Mouse (Mus musculus) forebrain, embryonic 11.5 days (tissue): Measurements from ENCODE around the gene Pknox1. TPM values are rescaled to one million over a fixed set of nuclear protein-coding genes. Genes with fewer than 3 reads are reported as not detected.
"Not testable (repeated sequence)": the region's sequence is repeated elsewhere in the genome, so short reads cannot be mapped to it uniquely, and the experiment has no call there.

ENCODE experiments used
- ATAC-seq: fragments of 200-750 bp; cut with Nextera tagmentation; replicated peaks from 2 replicates; pipeline ENCODE4 v1.8.0; 2017; ENCODE audit warnings: moderate TSS enrichment; ENCODE audit not compliant: low FRiP score
- DNase-seq: peaks from one replicate; pipeline ENCODE4 v3.0.0-alpha.2; 2017; ENCODE audit warnings: low spot score
- H3K27ac ChIP-seq: fragments of 300-500 bp; sonication (generic); 2 replicates; pipeline ENCODE4 v1.5.1; 2014; ENCODE audit warnings: low read depth, low read length
- H3K27me3 ChIP-seq: fragments of 300-500 bp; sonication (generic); 2 replicates; pipeline ENCODE4 v1.6.1; 2014; ENCODE audit warnings: mild to moderate bottlenecking, low read length, mixed read lengths; ENCODE audit not compliant: control insufficient read depth, insufficient read depth
- H3K36me3 ChIP-seq: fragments of 300-500 bp; sonication (generic); 2 replicates; pipeline ENCODE4 v1.6.1; 2014; ENCODE audit warnings: mild to moderate bottlenecking, low read length, moderate library complexity, mixed read lengths; ENCODE audit not compliant: control insufficient read depth, insufficient read depth
- H3K4me1 ChIP-seq: fragments of 300-500 bp; sonication (generic); replicated peaks from 2 replicates; pipeline ENCODE4 v1.6.1; 2014; ENCODE audit warnings: low read length, mixed read lengths; ENCODE audit not compliant: control insufficient read depth, insufficient read depth
- H3K4me2 ChIP-seq: fragments of 300-500 bp; sonication (generic); 2 replicates; pipeline ENCODE4 v1.6.1; 2014; ENCODE audit warnings: low read depth, mild to moderate bottlenecking, low read length, moderate library complexity, mixed read lengths; ENCODE audit not compliant: severe bottlenecking
- H3K4me3 ChIP-seq: fragments of 300-500 bp; sonication (generic); 2 replicates; pipeline ENCODE4 v1.5.1; 2014; ENCODE audit warnings: low read depth, low read length
- H3K9ac ChIP-seq: fragments of 300-500 bp; sonication (generic); 2 replicates; pipeline ENCODE4 v1.6.1; 2014; ENCODE audit warnings: low read length
- H3K9me3 ChIP-seq: fragments of 300-500 bp; sonication (generic); 2 replicates; pipeline ENCODE4 v1.6.1; 2016; ENCODE audit warnings: low read length, mixed read lengths; ENCODE audit not compliant: control insufficient read depth
- WGBS: fragments of 180-500 bp; shearing (Covaris S2); extraction: QIAGEN DNeasy Blood & Tissue Kit; methylation state at CpG from one replicate; pipeline ENCODE4 v1.1.7; 2014; 5-methylcytosine and 5-hydroxymethylcytosine counted together
- polyA plus RNA-seq: library from polyadenylated mRNA; unstranded; fragments of >200 nt; fragmentation: Nextera tagmentation; extraction: Ambion mirVana; gene quantifications from 2 replicates; pipeline ENCODE4 v1.2.1, GENCODE M21; 2014

Gene Pknox1
- polyA plus RNA-seq, 1 experiment from 2014 or later = 31.1 TPM

DNA sequence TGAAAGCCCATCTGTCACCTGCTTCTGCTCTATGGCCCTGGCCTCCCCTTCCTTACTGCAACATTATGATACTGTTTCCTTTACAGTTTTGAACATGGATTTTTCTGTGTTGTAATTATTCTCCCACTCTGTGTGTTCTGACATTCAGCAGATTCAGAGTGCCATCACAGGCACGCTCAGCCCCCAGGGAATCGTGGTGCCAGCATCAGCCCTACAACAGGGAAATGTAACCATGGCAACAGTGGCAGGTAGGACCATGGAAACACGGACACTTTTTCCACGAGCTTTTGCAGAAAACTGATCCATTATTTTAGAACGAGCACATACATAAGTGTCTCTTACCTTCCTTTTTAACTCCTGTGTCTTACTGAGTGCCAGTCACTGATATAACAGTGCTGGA lies 30.5 kb downstream of the Pknox1 start:
- Histone ChIP-seq H3K4me2 (no peak overlapping the region), H3K4me3 (no peak overlapping the region), H3K27ac (no peak overlapping the region), H3K27me3 (no peaks in the 10 kb centered on the region), H3K4me1 (no peaks in the 10 kb centered on the region), H3K9ac (no peak overlapping the region), H3K36me3 (peaks cover 2% of the 10 kb centered on the region; the same call in 1 of the 2 replicates), H3K9me3 (no peaks in the 10 kb centered on the region)
- no peak for ATAC-seq
- DNase-seq = no peak
- WGBS = 86% methylated on average over 5 of the region's 5 CpGs

DNA sequence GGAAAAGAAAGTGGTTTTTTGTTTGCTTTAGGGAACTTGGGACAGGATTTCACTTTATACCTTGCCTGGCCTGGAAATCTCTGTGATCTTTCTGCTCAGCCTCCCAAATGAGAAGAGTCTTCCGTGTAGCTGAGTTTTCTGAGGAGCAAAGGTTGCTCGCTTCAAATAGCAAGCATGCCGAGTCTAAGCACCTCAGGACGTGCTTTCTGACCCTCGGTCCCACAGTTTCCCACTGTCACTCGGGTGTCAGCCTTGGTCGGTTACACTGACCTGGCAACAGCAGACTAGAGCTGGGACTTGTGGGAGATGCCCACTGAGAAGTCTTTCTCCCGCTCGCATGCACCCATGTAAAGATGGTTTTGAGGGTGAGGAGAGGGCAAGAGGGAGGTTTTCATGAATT lies 33.4 kb downstream of the Pknox1 start:
- DNase-seq = no peak
- no peak for ATAC-seq
- 91% methylated on average over 9 of the region's 9 CpGs for WGBS
- H3K9me3 ChIP-seq = no peaks in the 10 kb centered on the region
- H3K9ac ChIP-seq = no peak overlapping the region
- H3K4me1 ChIP-seq = no peaks in the 10 kb centered on the region
- H3K4me2 ChIP-seq = no peak overlapping the region
- no peak overlapping the region for H3K4me3 ChIP-seq
- no peaks in the 10 kb centered on the region for H3K36me3 ChIP-seq
- no peaks in the 10 kb centered on the region for H3K27me3 ChIP-seq
- H3K27ac ChIP-seq = no peak overlapping the region

DNA sequence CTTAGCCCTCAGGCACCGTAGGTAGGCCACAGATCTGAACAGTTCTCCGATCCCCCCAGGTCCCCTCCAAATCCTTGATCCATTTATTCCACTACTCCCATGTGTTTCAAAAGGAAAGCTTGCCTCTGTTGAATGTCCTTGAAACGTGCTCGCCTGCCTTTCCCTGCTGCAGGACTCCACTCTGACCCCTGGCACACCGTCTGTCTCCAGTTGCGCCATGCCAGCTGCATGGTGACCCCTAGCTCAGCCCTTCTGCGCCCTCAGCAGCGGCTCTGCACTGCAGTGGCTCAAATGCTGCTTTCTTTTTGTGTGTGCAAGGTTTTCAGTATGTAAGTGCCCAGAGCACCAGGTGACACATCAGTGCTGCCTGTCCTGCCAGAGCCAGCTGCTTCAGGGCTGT lies 34.1 kb downstream of the Pknox1 start:
- WGBS = 88% methylated on average over 8 of the region's 8 CpGs
- Histone ChIP-seq H3K9me3 (no peaks in the 10 kb centered on the region), H3K4me3 (no peak overlapping the region), H3K27ac (no peak overlapping the region), H3K4me2 (no peak overlapping the region), H3K36me3 (no peaks in the 10 kb centered on the region), H3K27me3 (no peaks in the 10 kb centered on the region), H3K9ac (no peak overlapping the region), H3K4me1 (no peaks in the 10 kb centered on the region)
- ATAC-seq (no peak), DNase-seq (no peak)

DNA sequence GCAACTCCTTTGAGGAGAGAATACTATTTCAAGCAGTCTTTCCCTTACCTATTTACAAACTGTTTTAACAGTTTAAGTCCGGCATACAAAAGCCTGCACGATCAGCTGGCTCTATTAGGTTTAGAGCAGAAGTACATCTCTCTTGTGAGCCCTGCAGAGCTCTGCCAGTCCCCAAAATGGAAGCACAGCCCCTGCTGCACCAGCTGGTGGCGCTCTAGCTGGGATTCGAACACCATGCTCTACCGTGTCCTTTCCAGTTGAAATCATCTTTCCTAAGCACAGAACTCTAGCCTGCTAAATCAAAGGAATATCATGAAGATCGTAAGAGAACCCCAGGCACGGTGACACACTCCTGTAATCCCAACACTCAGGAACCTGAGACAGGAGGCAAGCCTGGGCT lies 41.9 kb downstream of the Pknox1 start:
- Histone ChIP-seq H3K4me3 (no peak overlapping the region), H3K4me1 (no peaks in the 10 kb centered on the region), H3K9me3 (no peaks in the 10 kb centered on the region), H3K9ac (no peak overlapping the region), H3K27ac (no peak overlapping the region), H3K27me3 (no peaks in the 10 kb centered on the region), H3K36me3 (no peaks in the 10 kb centered on the region), H3K4me2 (no peak overlapping the region)
- ATAC-seq (no peak), DNase-seq (no peak)
- WGBS = 77% methylated on average over 7 of the region's 7 CpGs

DNA sequence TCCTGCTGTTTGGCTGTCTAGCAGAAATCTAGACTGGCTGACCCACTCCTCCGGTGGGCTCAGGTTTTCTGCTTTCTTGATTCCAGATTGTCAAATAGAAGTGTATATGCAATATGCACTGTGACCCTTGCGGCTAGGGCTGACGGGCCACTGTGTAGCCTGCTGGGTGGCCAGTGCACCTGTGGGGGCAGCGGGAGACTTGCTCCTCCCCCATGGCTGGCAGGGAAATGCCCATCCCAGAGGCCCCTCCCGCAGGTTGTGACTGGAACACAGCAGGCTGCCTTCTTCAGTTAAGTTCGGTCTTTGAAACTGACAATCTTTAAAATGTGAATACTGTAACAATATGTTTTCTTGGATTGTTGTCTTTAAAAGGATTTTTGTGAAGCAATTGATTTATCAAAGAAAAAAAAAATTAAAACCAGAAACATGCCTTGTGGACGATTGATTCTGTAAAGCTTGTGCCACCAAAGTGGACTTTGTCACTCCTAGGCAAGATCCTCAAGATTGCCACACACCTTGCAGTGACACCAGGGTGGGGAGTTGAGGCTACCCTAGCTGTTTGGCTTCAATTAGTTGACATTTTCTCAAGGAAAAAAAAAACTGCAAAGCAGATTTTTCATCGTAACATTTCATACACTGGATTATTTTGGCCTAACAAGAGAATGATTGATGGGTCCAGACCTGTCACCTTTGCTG lies 42.9 kb downstream of the Pknox1 start:
- 83% methylated on average over 8 of the region's 8 CpGs for WGBS
- Histone ChIP-seq H3K36me3 (no peaks in the 10 kb centered on the region), H3K4me3 (no peak overlapping the region), H3K27ac (no peak overlapping the region), H3K9ac (no peak overlapping the region), H3K27me3 (no peaks in the 10 kb centered on the region), H3K9me3 (no peaks in the 10 kb centered on the region), H3K4me2 (no peak overlapping the region), H3K4me1 (no peaks in the 10 kb centered on the region)
- DNase-seq = no peak
- ATAC-seq = no peak

DNA sequence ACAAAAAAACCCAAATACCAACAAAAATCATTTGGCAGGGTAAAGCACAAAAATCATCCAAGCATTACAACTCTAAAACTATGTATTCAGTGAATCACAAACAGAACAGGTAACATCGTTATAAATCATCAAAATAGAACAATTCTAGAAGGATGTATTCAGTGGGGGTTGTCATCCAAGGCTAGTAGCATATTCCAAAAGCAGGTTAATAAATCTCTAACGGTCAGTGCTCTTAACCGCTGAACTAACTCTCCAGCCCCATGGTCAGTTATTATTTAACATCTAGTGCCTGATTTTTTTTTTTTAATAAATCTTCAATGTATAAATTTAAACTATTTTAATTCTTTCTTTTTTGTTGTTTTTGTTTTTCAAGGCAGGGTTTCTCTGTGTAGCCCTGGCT lies 44.6 kb downstream of the Pknox1 start:
- WGBS = 89% methylated on average over 3 of the region's 3 CpGs
- not testable (repeated sequence) for H3K9me3 ChIP-seq, H3K4me2 ChIP-seq, H3K9ac ChIP-seq, DNase-seq, H3K27me3 ChIP-seq, H3K27ac ChIP-seq, ATAC-seq, H3K36me3 ChIP-seq, H3K4me1 ChIP-seq, H3K4me3 ChIP-seq

DNA sequence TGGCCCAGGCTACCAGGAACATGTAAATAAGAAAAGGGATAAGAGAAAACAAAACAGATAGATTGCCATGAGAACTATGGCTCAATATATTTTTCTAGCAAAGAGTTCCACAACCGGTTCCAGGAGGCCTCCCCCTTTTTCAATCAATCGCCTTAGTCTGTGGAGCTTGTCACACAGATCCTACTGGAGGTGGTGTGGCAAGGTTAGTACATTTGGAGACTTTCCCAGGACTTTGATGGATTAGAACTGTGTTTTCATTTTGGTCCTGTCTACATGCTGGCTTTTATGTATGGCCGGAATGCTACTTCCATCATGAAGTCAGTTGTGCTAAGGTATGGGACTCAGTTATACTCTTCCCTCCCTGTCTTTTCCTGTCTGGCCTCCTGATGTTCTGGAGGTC lies 45.4 kb downstream of the Pknox1 start:
- H3K9ac ChIP-seq = no peak overlapping the region
- H3K36me3 ChIP-seq = no peaks in the 10 kb centered on the region
- no peak overlapping the region for H3K4me3 ChIP-seq
- H3K4me2 ChIP-seq = no peak overlapping the region
- H3K4me1 ChIP-seq = no peaks in the 10 kb centered on the region
- 92% methylated on average over 3 of the region's 3 CpGs for WGBS
- no peaks in the 10 kb centered on the region for H3K27me3 ChIP-seq
- no peak for DNase-seq
- H3K9me3 ChIP-seq = no peaks in the 10 kb centered on the region
- H3K27ac ChIP-seq = no peak overlapping the region
- no peak for ATAC-seq

DNA sequence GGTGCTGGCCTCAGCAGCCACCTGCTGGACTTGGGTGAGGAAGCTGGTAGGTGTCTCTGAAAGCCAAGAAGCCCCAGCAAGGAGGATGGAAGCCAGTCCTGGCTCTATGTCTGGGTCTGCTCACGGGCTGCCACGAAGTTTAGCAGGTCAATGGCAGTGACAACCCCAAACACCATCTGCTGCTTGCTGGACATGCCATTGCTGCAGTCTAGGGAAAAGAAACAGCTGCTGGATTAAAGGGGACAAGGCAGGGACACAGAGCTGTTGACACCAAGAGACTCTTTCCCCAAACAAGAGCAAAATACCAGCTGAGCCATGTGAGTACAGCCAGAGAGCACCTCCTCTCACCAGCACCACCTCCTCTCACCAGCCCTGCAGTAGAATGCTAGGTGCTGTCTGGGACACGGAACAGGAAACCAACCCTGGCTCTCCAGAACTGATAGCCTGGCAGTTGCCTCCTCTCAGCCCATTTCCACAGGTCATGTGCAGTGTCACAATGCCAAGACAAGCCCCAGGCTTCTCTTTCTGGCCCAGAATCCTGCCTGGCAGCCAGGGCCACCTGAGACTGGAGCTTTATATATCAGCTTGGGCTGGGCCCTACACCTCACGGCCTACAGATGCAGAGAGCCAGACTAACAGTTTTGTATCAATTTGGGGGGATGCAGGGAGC lies 48.7 kb downstream of the Pknox1 start:
- H3K4me2 ChIP-seq = no peak overlapping the region
- no peak overlapping the region for H3K27ac ChIP-seq
- no peaks in the 10 kb centered on the region for H3K9me3 ChIP-seq
- no peaks in the 10 kb centered on the region for H3K27me3 ChIP-seq
- WGBS = 81% methylated on average over 4 of the region's 4 CpGs
- ATAC-seq (no peak), DNase-seq (no peak)
- no peaks in the 10 kb centered on the region for H3K4me1 ChIP-seq
- no peaks in the 10 kb centered on the region for H3K36me3 ChIP-seq
- H3K4me3 ChIP-seq = no peak overlapping the region
- H3K9ac ChIP-seq = no peak overlapping the region

DNA sequence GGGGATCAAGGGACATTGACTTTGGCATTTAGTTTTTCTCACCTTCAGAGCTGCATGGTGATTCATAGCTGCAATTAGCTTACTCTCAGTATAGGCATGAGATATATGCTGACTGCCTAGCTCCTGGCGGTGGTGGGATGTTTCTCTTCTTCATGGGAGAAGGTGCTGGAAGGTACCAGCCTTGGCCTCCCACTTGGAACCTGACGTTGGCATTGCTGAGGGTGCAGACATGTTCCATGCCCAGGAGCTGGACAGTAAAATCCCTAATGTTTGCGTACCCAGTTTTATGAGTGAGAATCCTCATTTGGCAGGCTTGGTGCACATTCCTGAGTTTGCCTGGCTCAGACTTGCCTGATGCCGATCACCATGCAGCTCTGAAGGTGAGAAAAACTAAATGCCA lies 58.6 kb downstream of the Pknox1 start:
- DNase-seq = no peak
- Histone ChIP-seq H3K27me3 (no peaks in the 10 kb centered on the region), H3K9ac (no peak overlapping the region), H3K4me1 (no peaks in the 10 kb centered on the region), H3K4me2 (no peak overlapping the region), H3K27ac (no peak overlapping the region), H3K36me3 (no peaks in the 10 kb centered on the region), H3K9me3 (no peaks in the 10 kb centered on the region), H3K4me3 (no peak overlapping the region)
- 88% methylated on average over 4 of the region's 4 CpGs for WGBS
- no peak for ATAC-seq
